Mouse (Mus musculus): ENCODE results near the gene Tjp3. TPM values are rescaled to one million over a fixed set of nuclear protein-coding genes. Genes with fewer than 3 reads are reported as not detected.

Gene Tjp3
- polyA plus RNA-seq, 1 experiment from 2014 or later = 4.1 TPM

GRCm38 (mm10) chr10:81294442-81294841, 3.1 kb upstream of the Tjp3 start:
- 46% methylated on average over 8 of the region's 8 CpGs for WGBS
- Histone ChIP-seq H3K36me3 (no peaks in the 10 kb centered on the region), H3K9ac (replicated peaks) (peak overlapping the region; percentile 91), H3K4me3 (replicated peaks) (peak overlapping the region; percentile 90), H3K27me3 (replicated peaks) (peaks cover 19% of the 10 kb centered on the region), H3K4me2 (peak overlapping the region; percentile 95), H3K27ac (replicated peaks) (peak overlapping the region; percentile 88; the same call in 1 of the 2 replicates), H3K4me1 (peaks cover 51% of the 10 kb centered on the region), H3K9me3 (replicated peaks) (no peaks in the 10 kb centered on the region)
- no peak for ATAC-seq (ENCODE audit: low FRiP score)

- H3K4me1 ChIP-seq = peaks cover 52% of the 10 kb centered on the region
- H3K4me3 ChIP-seq (replicated peaks) = peak overlapping the region; percentile 90
- no peaks in the 10 kb centered on the region for H3K36me3 ChIP-seq
- H3K27ac ChIP-seq (replicated peaks) = peak overlapping the region; percentile 88
- no peaks in the 10 kb centered on the region for H3K9me3 ChIP-seq (replicated peaks)
- ATAC-seq (ENCODE audit: low FRiP score) = peak; percentile 25
- peak overlapping the region; percentile 91 for H3K9ac ChIP-seq (replicated peaks)
- peak overlapping the region; percentile 95 for H3K4me2 ChIP-seq
- peaks cover 22% of the 10 kb centered on the region for H3K27me3 ChIP-seq (replicated peaks)
- WGBS = 3% methylated on average over 25 of the region's 25 CpGs
Measured at GRCm38 (mm10) chr10:81293334-81294030, 2.1 kb upstream of the Tjp3 start.

- H3K4me3 ChIP-seq (replicated peaks) = peak within 1 kb of the TSS; percentile 90
- peak within 1 kb of the TSS; percentile 95 for H3K4me2 ChIP-seq
- peak; percentile 94 for ATAC-seq (ENCODE audit: low FRiP score)
- H3K9me3 ChIP-seq (replicated peaks) = no peaks in the 10 kb centered on the region
- no peaks in the 10 kb centered on the region for H3K36me3 ChIP-seq
- under 1% methylated on average over 80 of the region's 80 CpGs for WGBS
- peaks cover 27% of the 10 kb centered on the region for H3K27me3 ChIP-seq (replicated peaks)
- H3K9ac ChIP-seq (replicated peaks) = peak within 1 kb of the TSS; percentile 91
- peak within 1 kb of the TSS; percentile 88 for H3K27ac ChIP-seq (replicated peaks)
- H3K4me1 ChIP-seq = peaks cover 51% of the 10 kb centered on the region
Measured at GRCm38 (mm10) chr10:81292554-81293333, 1.4 kb upstream of the Tjp3 start, which contains the start of gene Pip5k1c. TSS of gene Pip5k1c (plus strand) at chr10:81292963.

- WGBS = 12% methylated on average over 24 of the region's 24 CpGs
- Histone ChIP-seq H3K9ac (replicated peaks) (no peak overlapping the region), H3K27me3 (replicated peaks) (peaks cover 30% of the 10 kb centered on the region), H3K36me3 (no peaks in the 10 kb centered on the region), H3K4me1 (peaks cover 45% of the 10 kb centered on the region), H3K4me3 (replicated peaks) (no peak overlapping the region), H3K9me3 (replicated peaks) (no peaks in the 10 kb centered on the region), H3K27ac (replicated peaks) (no peak overlapping the region), H3K4me2 (peak overlapping the region; percentile 24; the same call in 1 of the 2 replicates)
- no peak for ATAC-seq (ENCODE audit: low FRiP score)
Measured at GRCm38 (mm10) chr10:81290698-81291460, 502 bp downstream of the Tjp3 start.

- Histone ChIP-seq H3K9me3 (replicated peaks) (no peaks in the 10 kb centered on the region), H3K27ac (replicated peaks) (no peak overlapping the region), H3K4me2 (no peak overlapping the region), H3K9ac (replicated peaks) (no peak overlapping the region), H3K4me3 (replicated peaks) (no peak overlapping the region), H3K4me1 (peaks cover 44% of the 10 kb centered on the region), H3K36me3 (no peaks in the 10 kb centered on the region), H3K27me3 (replicated peaks) (peaks cover 38% of the 10 kb centered on the region)
- no peak for ATAC-seq (ENCODE audit: low FRiP score)
- WGBS = 58% methylated on average over 14 of the region's 14 CpGs
Measured at GRCm38 (mm10) chr10:81289811-81290210, 1.6 kb downstream of the Tjp3 start.

- peaks cover 43% of the 10 kb centered on the region for H3K27me3 ChIP-seq (replicated peaks)
- H3K9me3 ChIP-seq (replicated peaks) = no peaks in the 10 kb centered on the region
- H3K4me3 ChIP-seq (replicated peaks) = no peak overlapping the region
- 6% methylated on average over 7 of the region's 7 CpGs for WGBS
- no peaks in the 10 kb centered on the region for H3K36me3 ChIP-seq
- H3K9ac ChIP-seq (replicated peaks) = no peak overlapping the region
- no peak overlapping the region for H3K27ac ChIP-seq (replicated peaks)
- ATAC-seq (ENCODE audit: low FRiP score) = no peak
- peaks cover 39% of the 10 kb centered on the region for H3K4me1 ChIP-seq
- H3K4me2 ChIP-seq = no peak overlapping the region
Measured at GRCm38 (mm10) chr10:81289278-81289677, 2.1 kb downstream of the Tjp3 start.

GRCm38 (mm10) chr10:81288601-81289000, 2.8 kb downstream of the Tjp3 start:
- peaks cover 33% of the 10 kb centered on the region for H3K4me1 ChIP-seq
- H3K4me2 ChIP-seq = no peak overlapping the region
- no peak overlapping the region for H3K27ac ChIP-seq (replicated peaks)
- no peaks in the 10 kb centered on the region for H3K9me3 ChIP-seq (replicated peaks)
- no peak overlapping the region for H3K9ac ChIP-seq (replicated peaks)
- no peak overlapping the region for H3K4me3 ChIP-seq (replicated peaks)
- no peaks in the 10 kb centered on the region for H3K36me3 ChIP-seq
- no peak for ATAC-seq (ENCODE audit: low FRiP score)
- WGBS = 38% methylated on average over 6 of the region's 6 CpGs
- peaks cover 50% of the 10 kb centered on the region for H3K27me3 ChIP-seq (replicated peaks)

- Histone ChIP-seq H3K4me3 (replicated peaks) (no peak overlapping the region), H3K4me1 (peaks cover 31% of the 10 kb centered on the region), H3K9ac (replicated peaks) (no peak overlapping the region), H3K36me3 (no peaks in the 10 kb centered on the region), H3K9me3 (replicated peaks) (no peaks in the 10 kb centered on the region), H3K27me3 (replicated peaks) (peaks cover 57% of the 10 kb centered on the region), H3K27ac (replicated peaks) (no peak overlapping the region), H3K4me2 (no peak overlapping the region)
- 72% methylated on average over 8 of the region's 8 CpGs for WGBS
- no peak for ATAC-seq (ENCODE audit: low FRiP score)
Measured at GRCm38 (mm10) chr10:81287513-81288157, 3.7 kb downstream of the Tjp3 start.

- no peak overlapping the region for H3K4me2 ChIP-seq
- H3K9me3 ChIP-seq (replicated peaks) = no peaks in the 10 kb centered on the region
- no peak for ATAC-seq (ENCODE audit: low FRiP score)
- H3K9ac ChIP-seq (replicated peaks) = no peak overlapping the region
- peaks cover 57% of the 10 kb centered on the region for H3K27me3 ChIP-seq (replicated peaks)
- no peaks in the 10 kb centered on the region for H3K36me3 ChIP-seq
- H3K27ac ChIP-seq (replicated peaks) = no peak overlapping the region
- peaks cover 31% of the 10 kb centered on the region for H3K4me1 ChIP-seq
- no peak overlapping the region for H3K4me3 ChIP-seq (replicated peaks)
- 53% methylated on average over 6 of the region's 6 CpGs for WGBS
Measured at GRCm38 (mm10) chr10:81286586-81286985, 4.8 kb downstream of the Tjp3 start.

GRCm38 (mm10) chr10:81285694-81286450, 5.5 kb downstream of the Tjp3 start:
- no peaks in the 10 kb centered on the region for H3K9me3 ChIP-seq (replicated peaks)
- H3K4me1 ChIP-seq = peaks cover 27% of the 10 kb centered on the region
- WGBS = 3% methylated on average over 54 of the region's 54 CpGs
- peaks cover 51% of the 10 kb centered on the region for H3K27me3 ChIP-seq (replicated peaks)
- H3K4me3 ChIP-seq (replicated peaks) = peak overlapping the region; percentile 51
- H3K36me3 ChIP-seq = no peaks in the 10 kb centered on the region
- peak; percentile 67 for ATAC-seq (ENCODE audit: low FRiP score)
- peak overlapping the region; percentile 94 for H3K4me2 ChIP-seq
- H3K27ac ChIP-seq (replicated peaks) = no peak overlapping the region
- H3K9ac ChIP-seq (replicated peaks) = peak overlapping the region; percentile 55

Measured in neural tube, embryonic 15.5 days (tissue).